Mouse (Mus musculus): Measurements from ENCODE around the gene Rasgrp3. TPM values are rescaled to one million over a fixed set of nuclear protein-coding genes. Genes with fewer than 3 reads are reported as not detected.

Gene Rasgrp3
- polyA plus RNA-seq (2015; fragmentation: Nextera tagmentation; extraction: Ambion mirVana), result 6.1 and 9.7 TPM in 2 replicates

GRCm38 (mm10) chr17:75435599-75435998 is at the start of gene Rasgrp3:
Rasgrp3 (plus strand) TSS chr17:75435896.

DNA sequence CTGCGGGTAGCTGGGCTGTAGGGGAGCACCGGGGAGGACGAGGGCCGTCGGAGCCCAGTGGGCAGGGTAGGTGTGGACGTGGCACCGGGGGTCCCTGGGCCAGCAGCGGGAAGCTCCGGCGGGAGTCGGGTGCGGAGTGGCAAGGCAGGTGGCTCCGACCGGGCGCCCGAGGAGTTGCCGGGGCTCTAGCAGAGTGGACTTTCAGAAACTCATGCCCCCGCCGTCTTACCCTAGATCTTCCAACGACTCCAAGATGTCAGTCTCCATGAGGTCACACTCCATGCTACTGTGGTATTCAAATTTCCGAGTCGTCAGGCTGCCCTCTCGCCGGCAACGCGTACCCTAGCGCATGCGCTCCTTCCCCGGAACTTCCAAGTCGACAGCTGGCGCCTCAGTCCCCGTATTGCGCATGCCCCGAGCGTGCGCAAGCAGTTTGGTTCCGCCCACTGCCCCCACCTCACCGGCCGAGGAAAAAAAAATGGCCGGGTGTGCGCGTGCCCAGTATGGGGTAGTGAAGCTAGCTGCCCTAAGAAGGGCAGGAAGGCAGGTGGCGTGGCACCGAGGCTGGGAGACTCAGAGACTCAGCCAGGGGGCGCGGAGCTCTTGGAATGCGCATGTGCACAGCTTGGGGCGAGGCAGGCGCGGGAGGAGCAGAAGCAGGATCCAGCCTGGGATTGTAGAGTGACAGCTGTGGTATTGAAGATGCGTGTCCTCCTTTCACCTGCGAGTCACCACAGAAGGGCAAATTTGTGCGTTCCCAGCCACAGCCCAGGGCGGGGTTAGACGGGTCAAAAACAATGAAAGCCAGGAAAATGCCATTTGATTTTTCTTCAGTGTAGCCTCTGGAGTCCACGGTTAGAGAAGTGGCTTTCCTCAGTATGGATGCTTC is 116.1 kb downstream of the Rasgrp3 start, which contains the start of gene Fam98a:
Gene Fam98a, minus strand, starts transcription at position 435 of the 889 bp plus-strand sequence.

Other genes with a start within 250 kb of the Rasgrp3 start
- gene Fam98a, start 116.0 kb downstream of the Rasgrp3 start, polyA plus RNA-seq (2015; fragmentation: Nextera tagmentation; extraction: Ambion mirVana), result 14.7 and 15.2 TPM in 2 replicates